In genomic region chr5:136986695-136987137, GRCm38 (mm10) we compare ENCODE assay signal across 8 mouse cellular contexts. TPM values are rescaled to one million over a fixed set of nuclear protein-coding genes. Genes with fewer than 3 reads are reported as not detected.
DNase-seq lines count a peak whose midpoint lies in the region; ATAC-seq and TF ChIP-seq lines count a peak whose summit lies in the region.

Gene Plod3 (plus strand): TSS chr5:136987019.

- H3K9ac ChIP-seq in embryonic facial prominence, embryonic 13.5 days, result peak within 1 kb of the TSS; percentile 91
- peak within 1 kb of the TSS; percentile 96 for H3K9ac ChIP-seq in limb, embryonic 12.5 days (replicated peaks)
- peak within 1 kb of the TSS; percentile 100 for H3K9ac ChIP-seq in midbrain, embryonic 15.5 days

- no peak for TF ChIP-seq POLR2A in kidney, adult 2 months (IDR thresholded peaks at IDR 0.05; ENCODE audit: low read depth, low read length)
- TF ChIP-seq POLR2A in spleen, adult 2 months (IDR thresholded peaks at IDR 0.05; ENCODE audit: low read depth, low read length), result peak; percentile 31; the same call in 1 of the 2 replicates

- no peaks in the 10 kb centered on the region for H3K9me3 ChIP-seq in embryonic facial prominence, embryonic 13.5 days
- no peaks in the 10 kb centered on the region for H3K9me3 ChIP-seq in limb, embryonic 12.5 days
- no peaks in the 10 kb centered on the region for H3K9me3 ChIP-seq in midbrain, embryonic 15.5 days

- H3K36me3 ChIP-seq in embryonic facial prominence, embryonic 13.5 days, result peaks cover 52% of the 10 kb centered on the region
- H3K36me3 ChIP-seq in kidney, adult 2 months (ENCODE audit: control insufficient read depth, insufficient read depth, low read length), result no peaks in the 10 kb centered on the region
- peaks cover 58% of the 10 kb centered on the region for H3K36me3 ChIP-seq in limb, embryonic 12.5 days
- H3K36me3 ChIP-seq in midbrain, embryonic 15.5 days (replicated peaks), result peaks cover 25% of the 10 kb centered on the region
- H3K36me3 ChIP-seq in spleen, adult 2 months (ENCODE audit: control insufficient read depth, insufficient read depth, low read length), result peaks cover 10% of the 10 kb centered on the region

- H3K27me3 ChIP-seq in embryonic facial prominence, embryonic 13.5 days, result no peaks in the 10 kb centered on the region
- H3K27me3 ChIP-seq in kidney, adult 2 months (replicated peaks; ENCODE audit: control insufficient read depth, insufficient read depth, low read length), result no peaks in the 10 kb centered on the region
- no peaks in the 10 kb centered on the region for H3K27me3 ChIP-seq in limb, embryonic 12.5 days
- H3K27me3 ChIP-seq in midbrain, embryonic 15.5 days (replicated peaks), result no peaks in the 10 kb centered on the region
- no peaks in the 10 kb centered on the region for H3K27me3 ChIP-seq in spleen, adult 2 months (ENCODE audit: control insufficient read depth, insufficient read depth, low read length)

- TF ChIP-seq CTCF in kidney, adult 2 months (conservative IDR thresholded peaks at IDR 0.05; ENCODE audit: insufficient read depth, insufficient read length, low read depth, low read length), result no peak
- TF ChIP-seq CTCF in spleen, adult 2 months (IDR thresholded peaks at IDR 0.05; ENCODE audit: extremely low read depth, insufficient read depth, insufficient read length, insufficient replicate concordance), result no peak

- H3K4me3 ChIP-seq in embryonic facial prominence, embryonic 13.5 days, result peak within 1 kb of the TSS; percentile 69
- H3K4me3 ChIP-seq in kidney, adult 2 months (ENCODE audit: insufficient read depth, low read depth, low read length), result peak within 1 kb of the TSS; percentile 88
- H3K4me3 ChIP-seq in limb, embryonic 12.5 days (replicated peaks), result peak within 1 kb of the TSS; percentile 87
- peak within 1 kb of the TSS; percentile 98 for H3K4me3 ChIP-seq in midbrain, embryonic 15.5 days
- H3K4me3 ChIP-seq in spleen, adult 2 months (ENCODE audit: extremely low read depth, insufficient read depth, insufficient read length), result peak within 1 kb of the TSS; percentile 76

- DNase-seq in 3134 (ENCODE audit: extremely low read depth, insufficient read length, low spot score), result peak; percentile 96
- peak; percentile 96 to 97 for DNase-seq in adrenal gland, postnatal 36 days
- DNase-seq in heart, adult 18-20 months, result peak; percentile 96 to 98
- DNase-seq in kidney, adult 2 months, result peak; percentile 99
- DNase-seq in spleen, adult 2 months (ENCODE audit: low read depth in 1 of 2, low spot score in 2 of 2), result peak; percentile 96 to 99

- peak within 1 kb of the TSS; percentile 96 for H3K27ac ChIP-seq in embryonic facial prominence, embryonic 13.5 days
- peak within 1 kb of the TSS; percentile 21 for H3K27ac ChIP-seq in kidney, adult 2 months (ENCODE audit: insufficient read depth, low read depth, low read length)
- H3K27ac ChIP-seq in limb, embryonic 12.5 days, result peak within 1 kb of the TSS; percentile 99
- peak within 1 kb of the TSS; percentile 96 for H3K27ac ChIP-seq in midbrain, embryonic 15.5 days
- peak within 1 kb of the TSS; percentile 58 for H3K27ac ChIP-seq in spleen, adult 2 months (ENCODE audit: insufficient read depth, low read length)

- under 1% methylated on average over 26 of the region's 26 CpGs for WGBS in embryonic facial prominence, embryonic 13.5 days
- WGBS in kidney, adult 2 months, result under 1% methylated on average over 26 of the region's 26 CpGs
- under 1% methylated on average over 26 of the region's 26 CpGs for WGBS in limb, embryonic 12.5 days
- under 1% methylated on average over 26 of the region's 26 CpGs for WGBS in midbrain, embryonic 15.5 days
- WGBS in spleen, adult 2 months, result under 1% methylated on average over 26 of the region's 26 CpGs

- peak within 1 kb of the TSS; percentile 90 for H3K4me2 ChIP-seq in embryonic facial prominence, embryonic 13.5 days
- peak within 1 kb of the TSS; percentile 87 for H3K4me2 ChIP-seq in limb, embryonic 12.5 days
- peak within 1 kb of the TSS; percentile 90 for H3K4me2 ChIP-seq in midbrain, embryonic 15.5 days

- peak; percentile 89 for ATAC-seq in embryonic facial prominence, embryonic 13.5 days (ENCODE audit: insufficient number of reproducible peaks, insufficient read depth, low FRiP score, low TSS enrichment, low read depth)
- peak; percentile 82 for ATAC-seq in limb, embryonic 12.5 days (ENCODE audit: insufficient number of reproducible peaks, insufficient read depth, low FRiP score, low TSS enrichment, low read depth)
- peak; percentile 92 for ATAC-seq in midbrain, embryonic 15.5 days (replicated peaks)

- peaks cover 14% of the 10 kb centered on the region for H3K4me1 ChIP-seq in embryonic facial prominence, embryonic 13.5 days
- H3K4me1 ChIP-seq in kidney, adult 2 months (ENCODE audit: control insufficient read depth, insufficient read depth, low read length), result peaks cover 4% of the 10 kb centered on the region; the same call in 1 of the 2 replicates
- peaks cover 15% of the 10 kb centered on the region for H3K4me1 ChIP-seq in limb, embryonic 12.5 days (replicated peaks)
- peaks cover 22% of the 10 kb centered on the region for H3K4me1 ChIP-seq in midbrain, embryonic 15.5 days
- H3K4me1 ChIP-seq in spleen, adult 2 months (ENCODE audit: control insufficient read depth, insufficient read depth, insufficient read length), result peaks cover 2% of the 10 kb centered on the region; the same call in 1 of the 2 replicates

RNA-seq across cellular contexts. Expression of gene Plod3, which starts in this region (rescaled TPM):
- total RNA-seq in adrenal gland, postnatal 36 days (2021), result 10 to 100 TPM; 67.5 to 78.8 TPM
- polyA plus RNA-seq in embryonic facial prominence, embryonic 13.5 days (2015; fragmentation: Nextera tagmentation; extraction: Ambion mirVana), result 49.0 and 62.4 TPM in 2 replicates
- 10 to 100 TPM; 33.2 to 35.8 TPM for total RNA-seq in heart, adult 18-20 months (2021)
- polyA plus RNA-seq in kidney, adult 2 months (2012; rRNA removed), result 44.0 and 46.9 TPM in 2 replicates
- 39.5 and 42.3 TPM in 2 replicates for polyA plus RNA-seq in limb, embryonic 12.5 days (2016; fragmentation: Nextera tagmentation; extraction: Ambion mirVana)
- 38.9 and 44.1 TPM in 2 replicates for polyA plus RNA-seq in midbrain, embryonic 15.5 days (2015; fragmentation: Nextera tagmentation; extraction: Ambion mirVana)
- 37.2 and 41.6 TPM in 2 replicates for polyA plus RNA-seq in spleen, adult 2 months (2012; rRNA removed)

Comparison
In these comparisons a context has a peak if more than half of its experiments do, and no peak if none do; other contexts are left out.
1. Peak in every context shown above with its lines: DNase-seq, ATAC-seq, H3K4me3 ChIP-seq and H3K27ac ChIP-seq.
2. H3K27ac ChIP-seq: peak in every context shown above with its lines; median percentile 99 in limb, embryonic 12.5 days; 96 in embryonic facial prominence, embryonic 13.5 days; 96 in midbrain, embryonic 15.5 days; 58 in spleen, adult 2 months; 21 in kidney, adult 2 months.